Mouse (Mus musculus) MEL (cell line): ENCODE results near the gene Lgi2. TPM values are rescaled to one million over a fixed set of nuclear protein-coding genes. Genes with fewer than 3 reads are reported as not detected.
A peak's percentile ranks its signal among the peaks of the same experiment; 100 is the strongest.

ENCODE experiments used
- DNase-seq: peaks from one replicate; pipeline ENCODE4 v3.0.0; 2011; ENCODE audit warnings: low read depth, low spot score
- H3K27ac ChIP-seq: 2 replicates; pipeline ENCODE4 v1.5.1; 2012; ENCODE audit warnings: low read depth, mild to moderate bottlenecking, control low read depth, low read length, moderate library complexity; ENCODE audit not compliant: control insufficient read depth
- H3K27me3 ChIP-seq, 2 experiments: fragments of 150-350 bp in 1 of 2; sonication (generic) in 1 of 2; 2 replicates each; pipeline ENCODE4 v1.6.1; 2012; ENCODE audit warnings: low read length in 2 of 2, mild to moderate bottlenecking in 2 of 2, improper control_type of control experiment in 1 of 2, moderate library complexity in 1 of 2; ENCODE audit not compliant: insufficient read depth in 2 of 2, control insufficient read depth in 1 of 2
- H3K36me3 ChIP-seq, 2 experiments: 2 replicates each; pipeline ENCODE4 v1.6.1; 2012 to 2014; ENCODE audit warnings: low read length in 2 of 2, improper control_type of control experiment in 1 of 2, inconsistent platforms in 1 of 2, mild to moderate bottlenecking in 1 of 2; ENCODE audit not compliant: insufficient read depth in 2 of 2, control insufficient read depth in 1 of 2
- H3K4me1 ChIP-seq, 2 experiments: fragments of 150-350 bp in 1 of 2; sonication (generic) in 1 of 2; 2 replicates each; pipeline ENCODE4 v1.6.1; 2012; ENCODE audit warnings: low read length in 2 of 2, improper control_type of control experiment in 1 of 2, mild to moderate bottlenecking in 1 of 2; ENCODE audit not compliant: insufficient read depth in 2 of 2, control insufficient read depth in 1 of 2
- H3K4me3 ChIP-seq, 2 experiments: fragments of 150-350 bp in 1 of 2; sonication (generic) in 1 of 2; 2 replicates each; pipeline ENCODE4 v1.5.1; 2012; ENCODE audit warnings: low read depth in 2 of 2, low read length in 2 of 2, mild to moderate bottlenecking in 2 of 2, moderate library complexity in 2 of 2, control low read depth in 1 of 2, improper control_type of control experiment in 1 of 2; ENCODE audit not compliant: control insufficient read depth in 1 of 2, insufficient read depth in 1 of 2
- H3K79me2 ChIP-seq: 2 replicates; pipeline ENCODE4 v1.6.1; 2012; ENCODE audit warnings: mild to moderate bottlenecking, low read length, moderate library complexity; ENCODE audit not compliant: control insufficient read depth, poor library complexity, insufficient read depth
- H3K9ac ChIP-seq: 2 replicates; pipeline ENCODE4 v1.6.1; 2012; ENCODE audit warnings: low read depth, mild to moderate bottlenecking, control low read depth, low read length, moderate library complexity; ENCODE audit not compliant: control insufficient read depth, poor library complexity, severe bottlenecking
- H3K9me3 ChIP-seq: fragments of 150-350 bp; sonication (generic); replicated peaks from 2 replicates; pipeline ENCODE4 v1.6.1; 2012; ENCODE audit warnings: mild to moderate bottlenecking, low read length, improper control_type of control experiment, moderate library complexity; ENCODE audit not compliant: insufficient read depth
- CHD2 ChIP-seq: IDR thresholded peaks from 2 replicates; pipeline ENCODE4 v1.6.1; 2011; ENCODE audit warnings: low read length, improper control_type of control experiment
- CTCF ChIP-seq, 3 experiments: IDR thresholded peaks in 2 of 3; conservative IDR thresholded peaks in 1 of 3; 2 replicates each; pipeline ENCODE4 v1.5.1; 2011 to 2012; ENCODE audit warnings: low read length in 3 of 3, low read depth in 2 of 3, mild to moderate bottlenecking in 2 of 3, improper control_type of control experiment in 1 of 3, inconsistent platforms in 1 of 3, mixed read lengths in 1 of 3, moderate library complexity in 1 of 3; ENCODE audit not compliant: control insufficient read depth in 1 of 3, insufficient read depth in 1 of 3, poor library complexity in 1 of 3, severe bottlenecking in 1 of 3
- ETS1 ChIP-seq: IDR thresholded peaks from 2 replicates; pipeline ENCODE4 v1.6.1; 2012; ENCODE audit warnings: low read depth, mild to moderate bottlenecking, inconsistent platforms, low read length, improper control_type of control experiment, moderate library complexity
- GATA1 ChIP-seq: IDR thresholded peaks from 2 replicates; pipeline ENCODE4 v1.6.1; 2011; ENCODE audit warnings: low read depth, low read length, improper control_type of control experiment
- HCFC1 ChIP-seq: IDR thresholded peaks from 2 replicates; pipeline ENCODE4 v1.6.1; 2012; ENCODE audit warnings: low read depth, mild to moderate bottlenecking, inconsistent platforms, low read length, improper control_type of control experiment, moderate library complexity
- MAFK ChIP-seq: IDR thresholded peaks from 2 replicates; pipeline ENCODE4 v1.6.1; 2011; ENCODE audit warnings: low read depth, mild to moderate bottlenecking, low read length, improper control_type of control experiment, borderline replicate concordance
- MAX ChIP-seq: IDR thresholded peaks from 2 replicates; pipeline ENCODE4 v1.6.1; 2011; ENCODE audit warnings: low read length, improper control_type of control experiment
- MAZ ChIP-seq: IDR thresholded peaks from 2 replicates; pipeline ENCODE4 v1.6.1; 2012; ENCODE audit warnings: low read depth, mild to moderate bottlenecking, inconsistent platforms, low read length, improper control_type of control experiment
- NELFE ChIP-seq: IDR thresholded peaks from 2 replicates; pipeline ENCODE4 v1.6.1; 2011; ENCODE audit warnings: low read depth, low read length, improper control_type of control experiment
- NRF1 ChIP-seq: IDR thresholded peaks from 2 replicates; pipeline ENCODE4 v1.6.1; 2014; ENCODE audit warnings: low read depth, mild to moderate bottlenecking, inconsistent platforms, low read length, improper control_type of control experiment, moderate library complexity; ENCODE audit not compliant: poor library complexity, insufficient read depth, severe bottlenecking
- POLR2A ChIP-seq, 2 experiments: IDR thresholded peaks; 2 replicates each; pipeline ENCODE4 v1.6.1; 2011 to 2012; ENCODE audit warnings: low read length in 2 of 2, mild to moderate bottlenecking in 2 of 2, control low read depth in 1 of 2, improper control_type of control experiment in 1 of 2, low read depth in 1 of 2, moderate library complexity in 1 of 2; ENCODE audit not compliant: control insufficient read depth in 1 of 2, insufficient read depth in 1 of 2, poor library complexity in 1 of 2
- POLR2AphosphoS2 ChIP-seq: IDR thresholded peaks from 2 replicates; pipeline ENCODE4 v1.6.1; 2011; ENCODE audit warnings: low read length, improper control_type of control experiment
- RAD21 ChIP-seq: IDR thresholded peaks from 2 replicates; pipeline ENCODE4 v1.6.1; 2011; ENCODE audit warnings: mild to moderate bottlenecking, low read depth, low read length, improper control_type of control experiment
- RCOR1 ChIP-seq: IDR thresholded peaks from 2 replicates; pipeline ENCODE4 v1.6.1; 2012; ENCODE audit warnings: low read depth, mild to moderate bottlenecking, inconsistent platforms, low read length, improper control_type of control experiment
- SMC3 ChIP-seq: IDR thresholded peaks from 2 replicates; pipeline ENCODE4 v1.6.1; 2011; ENCODE audit warnings: low read depth, low read length, improper control_type of control experiment
- TBP ChIP-seq: IDR thresholded peaks from 2 replicates; pipeline ENCODE4 v1.8.0; 2011; ENCODE audit warnings: low read depth, low read length, improper control_type of control experiment
- TCF12 ChIP-seq: IDR thresholded peaks from 2 replicates; pipeline ENCODE4 v1.6.1; 2014; ENCODE audit warnings: low read depth, mild to moderate bottlenecking, inconsistent platforms, low read length, improper control_type of control experiment, moderate library complexity
- UBTF ChIP-seq: IDR thresholded peaks from 2 replicates; pipeline ENCODE4 v1.6.1; 2012; ENCODE audit warnings: low read depth, mild to moderate bottlenecking, inconsistent platforms, low read length, improper control_type of control experiment, moderate library complexity, borderline replicate concordance; ENCODE audit not compliant: insufficient read depth
- ZC3H11A ChIP-seq: IDR thresholded peaks from 2 replicates; pipeline ENCODE4 v1.6.1; 2012; ENCODE audit warnings: low read depth, mild to moderate bottlenecking, inconsistent platforms, low read length, improper control_type of control experiment
- ZMIZ1 ChIP-seq: IDR thresholded peaks from 2 replicates; pipeline ENCODE4 v1.6.1; 2012; ENCODE audit warnings: low read depth, mild to moderate bottlenecking, inconsistent platforms, low read length, improper control_type of control experiment, moderate library complexity
- ZNF384 ChIP-seq: IDR thresholded peaks from 2 replicates; pipeline ENCODE4 v1.6.1; 2012; ENCODE audit warnings: low read depth, mild to moderate bottlenecking, inconsistent platforms, low read length, improper control_type of control experiment
- polyA plus RNA-seq, 2 experiments: library from polyadenylated mRNA; stranded (reverse) in 1 of 2; unstranded in 1 of 2; fragments of >175 nt in 1 of 2; fragments of >200 nt in 1 of 2; gene quantifications; 2 replicates each; pipeline versions ENCODE4 v1.2.1 to v1.2.4; 2012; ENCODE audit warnings: low replicate concordance in 2 of 2, low read depth in 1 of 2; ENCODE audit not compliant: insufficient read length in 2 of 2, insufficient read depth in 1 of 2, missing spikeins in 1 of 2
- total RNA-seq: library from RNA; depleted of rRNA; stranded (reverse); fragments of 300-350 nt; gene quantifications from 2 replicates; pipeline ENCODE4 v1.2.3, GENCODE M21; 2012

Lgi2 gene
- total and polyA plus RNA-seq, 3 experiments, result not detected

- no peak overlapping the region for H3K27ac ChIP-seq
- H3K4me3 ChIP-seq, result no peak overlapping the region
- H3K4me1 ChIP-seq, result no peaks in the 10 kb centered on the region
- no peaks in the 10 kb centered on the region for H3K79me2 ChIP-seq
- no peak overlapping the region for H3K9ac ChIP-seq
- TF ChIP-seq CTCF (IDR thresholded peaks at IDR 0.05 in 2 of 3, conservative IDR thresholded peaks at IDR 0.05 in 1 of 3; ENCODE audit: control insufficient read depth in 1 of 3, insufficient read depth in 1 of 3, low read depth in 2 of 3, low read length in 3 of 3, poor library complexity in 1 of 3, severe bottlenecking in 1 of 3) (peak; percentile 40 to 79 (median 71)), MAZ (0 out of 2 replicates have a peak, but pooled peaks have one; percentile 42), SMC3 (peak; percentile 90), MAFK (no peak), RAD21 (peak; percentile 54), UBTF (no peak), HCFC1 (no peak), ZC3H11A (peak; percentile 59), TBP (no peak), ETS1 (no peak)
- H3K36me3 ChIP-seq, result no peaks in the 10 kb centered on the region
- no peaks in the 10 kb centered on the region for H3K9me3 ChIP-seq
- peak; percentile 58 for DNase-seq
- no peaks in the 10 kb centered on the region for H3K27me3 ChIP-seq
Observed at GRCm38 (mm10) chr5:52515246-52516021, 50.8 kb downstream of the Lgi2 start.

GRCm38 (mm10) chr5:52511089-52511488, 55.2 kb downstream of the Lgi2 start:
- TF ChIP-seq POLR2A (IDR thresholded peaks at IDR 0.05; ENCODE audit: control insufficient read depth in 1 of 2, insufficient read depth in 1 of 2, low read depth in 1 of 2, low read length in 2 of 2, poor library complexity in 1 of 2) (no peak), RCOR1 (no peak), MAX (no peak)
- Histone ChIP-seq H3K27me3 (no peaks in the 10 kb centered on the region), H3K9me3 (no peaks in the 10 kb centered on the region), H3K4me1 (no peaks in the 10 kb centered on the region), H3K79me2 (no peaks in the 10 kb centered on the region), H3K4me3 (no peak overlapping the region), H3K9ac (no peak overlapping the region), H3K27ac (no peak overlapping the region), H3K36me3 (no peaks in the 10 kb centered on the region)
- no peak for DNase-seq

GRCm38 (mm10) chr5:52509416-52509815, 56.8 kb downstream of the Lgi2 start:
- no peaks in the 10 kb centered on the region for H3K27me3 ChIP-seq
- H3K4me1 ChIP-seq, result no peaks in the 10 kb centered on the region
- no peak overlapping the region for H3K9ac ChIP-seq
- DNase-seq, result no peak
- H3K27ac ChIP-seq, result no peak overlapping the region
- H3K36me3 ChIP-seq, result no peaks in the 10 kb centered on the region
- H3K4me3 ChIP-seq, result no peak overlapping the region
- TF ChIP-seq POLR2AphosphoS2, result no peak
- TF ChIP-seq MAX, result no peak
- no peak for TF ChIP-seq CHD2
- no peak for TF ChIP-seq CTCF (IDR thresholded peaks at IDR 0.05 in 2 of 3, conservative IDR thresholded peaks at IDR 0.05 in 1 of 3; ENCODE audit: control insufficient read depth in 1 of 3, insufficient read depth in 1 of 3, low read depth in 2 of 3, low read length in 3 of 3, poor library complexity in 1 of 3, severe bottlenecking in 1 of 3)
- no peak for TF ChIP-seq ZMIZ1
- TF ChIP-seq NRF1, result no peak
- no peak for TF ChIP-seq ZNF384
- no peak for TF ChIP-seq TCF12
- TF ChIP-seq GATA1, result no peak
- TF ChIP-seq NELFE, result no peak
- no peaks in the 10 kb centered on the region for H3K9me3 ChIP-seq
- no peaks in the 10 kb centered on the region for H3K79me2 ChIP-seq
